Mouse (Mus musculus): Measurements from ENCODE around the gene Arl5c.
A peak's percentile ranks its signal among the peaks of the same experiment; 100 is the strongest.
"Not testable (repeated sequence)": the region's sequence is repeated elsewhere in the genome, so short reads cannot be mapped to it uniquely, and the experiment has no call there.

The Arl5c gene

DNA sequence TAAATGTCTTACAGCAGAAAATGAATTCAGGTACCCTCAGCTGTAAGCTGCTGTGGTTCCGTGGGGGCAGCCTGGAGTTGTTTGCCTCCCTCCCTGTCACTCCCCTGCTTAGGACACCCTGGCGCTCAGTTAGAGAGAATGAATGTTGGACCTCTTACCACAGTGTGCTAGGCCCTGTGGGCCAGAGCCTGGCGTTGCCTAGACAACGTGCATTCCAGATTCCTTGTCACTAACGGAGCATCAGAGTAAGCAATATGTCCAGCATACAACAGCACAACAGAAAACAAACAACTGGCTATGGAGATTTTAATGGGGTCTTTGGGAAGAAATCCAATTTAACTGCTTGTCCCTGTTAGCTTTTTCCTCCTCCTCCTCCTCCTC lies 36.7 kb downstream of the Arl5c start:
- no peak for DNase-seq (ENCODE audit: extremely low spot score)

DNA sequence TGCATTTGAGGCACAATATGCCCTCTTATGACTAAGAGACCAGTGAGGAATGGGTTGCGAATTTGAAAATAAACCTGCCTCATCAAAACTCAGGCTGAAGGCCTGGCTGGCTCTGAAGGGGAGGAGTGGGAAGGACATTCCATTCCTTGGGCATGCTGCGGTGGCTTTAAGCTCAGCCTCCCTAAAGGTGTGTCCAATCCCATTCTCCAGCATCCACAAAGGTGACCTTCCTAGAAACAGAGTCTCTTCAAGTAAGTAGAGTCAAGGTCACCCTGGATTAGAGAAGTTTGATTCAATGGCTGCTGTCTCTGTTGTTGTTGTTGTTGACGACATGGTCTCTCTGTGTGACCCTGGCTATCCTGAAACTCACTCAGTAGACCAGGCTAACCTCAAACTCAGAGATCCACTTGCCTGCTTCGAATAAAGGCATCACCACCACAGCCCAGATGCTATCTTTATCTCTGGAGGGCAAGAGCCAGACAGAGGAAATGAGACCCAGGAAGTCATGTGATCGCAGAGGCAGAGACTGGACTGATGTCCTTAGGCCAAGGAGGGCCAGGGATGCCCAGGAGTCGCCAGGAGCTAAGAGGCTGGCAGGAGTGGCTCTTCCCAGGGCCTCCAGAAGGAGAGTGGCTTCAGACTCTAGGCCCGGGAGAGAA lies 37.2 kb downstream of the Arl5c start:
- no peak for DNase-seq (ENCODE audit: extremely low spot score)

DNA sequence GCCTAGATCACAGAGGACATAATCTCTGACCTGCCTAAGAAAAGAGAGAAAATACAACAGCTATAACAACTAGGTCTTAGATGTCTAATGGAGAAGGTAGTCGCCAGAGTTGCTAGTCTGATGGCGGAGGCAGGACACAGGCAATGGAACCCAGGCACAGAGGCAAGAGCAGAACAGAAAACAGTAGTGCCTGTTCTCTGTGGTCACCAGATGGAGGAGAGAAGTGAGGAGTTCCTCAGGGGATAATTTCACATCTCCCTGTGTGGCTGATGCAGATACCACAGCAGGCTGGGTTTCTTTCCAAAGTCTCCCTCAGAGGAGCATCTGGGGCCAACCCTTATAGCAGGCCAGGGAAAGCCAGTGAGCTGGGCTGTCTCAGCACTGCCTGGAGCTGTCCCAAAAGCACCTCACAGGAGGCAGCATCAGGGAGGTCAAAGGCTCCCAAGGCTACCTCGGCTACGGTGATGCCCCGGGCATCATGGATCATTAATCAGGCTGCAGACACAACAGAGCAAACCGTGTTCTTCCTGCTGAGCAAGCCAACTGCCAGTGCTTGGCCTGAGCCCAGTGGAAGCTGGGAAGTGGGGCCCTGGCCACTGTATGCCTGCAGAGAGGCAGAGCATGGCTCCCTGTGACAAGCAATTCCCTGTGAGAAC lies 38.9 kb downstream of the Arl5c start:
- no peak for DNase-seq (ENCODE audit: extremely low spot score)

DNA sequence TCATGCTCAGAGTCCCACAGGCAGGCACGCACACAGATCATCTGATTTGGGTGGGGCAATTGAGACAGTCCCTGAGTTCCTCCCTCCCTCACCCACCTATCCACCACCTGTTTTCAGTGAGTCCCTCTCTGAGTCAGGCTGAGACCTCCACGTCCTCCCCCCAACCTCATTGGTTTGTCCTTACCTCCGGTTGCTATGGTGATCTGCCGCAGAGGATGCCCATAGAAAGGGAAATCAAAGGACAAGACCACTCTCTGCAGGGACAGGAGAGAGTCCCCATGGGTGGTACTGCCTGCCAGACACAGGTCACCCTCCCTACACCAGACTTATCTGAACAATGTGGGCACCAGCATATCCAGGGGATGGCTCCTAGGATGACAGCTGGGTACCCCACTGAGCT lies 40.1 kb downstream of the Arl5c start:
- DNase-seq (ENCODE audit: extremely low spot score): no peak

DNA sequence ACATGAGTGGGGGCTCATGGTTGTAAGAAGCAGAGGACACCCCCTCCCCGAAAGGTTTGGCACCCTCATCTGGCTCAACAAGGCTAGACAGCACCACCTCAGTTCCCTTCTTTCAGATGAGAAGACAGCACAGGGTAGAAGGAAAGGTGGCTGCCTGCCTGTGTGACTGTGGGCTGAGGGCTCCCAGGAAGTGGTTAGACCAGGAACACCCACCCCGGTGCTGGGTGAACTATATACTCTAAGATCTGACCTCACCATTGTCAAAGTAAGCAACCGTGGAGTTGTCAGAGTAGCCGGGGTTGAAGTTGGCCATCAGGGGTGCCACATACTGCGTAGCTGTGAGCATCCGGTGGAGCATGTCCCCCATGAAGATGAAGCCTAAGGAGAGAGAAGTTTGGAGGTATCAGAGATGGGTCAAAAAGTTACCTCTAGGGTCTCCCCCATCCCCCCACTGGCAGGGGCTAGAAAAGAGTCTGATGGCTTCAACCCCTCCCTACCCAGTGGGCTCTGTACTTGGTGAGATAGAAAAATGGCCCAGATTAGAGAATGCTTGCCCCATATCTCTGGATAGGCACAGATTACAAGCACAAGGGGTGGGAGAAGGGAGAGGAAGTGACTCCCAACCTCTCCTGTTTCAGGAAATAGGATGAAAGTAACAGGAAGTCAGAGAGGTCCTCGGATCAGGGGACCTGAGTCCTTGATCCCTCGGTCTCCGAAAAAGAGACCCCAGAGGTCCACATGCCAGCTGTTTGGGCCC lies 40.7 kb downstream of the Arl5c start:
- no peak for DNase-seq (ENCODE audit: extremely low spot score)

DNA sequence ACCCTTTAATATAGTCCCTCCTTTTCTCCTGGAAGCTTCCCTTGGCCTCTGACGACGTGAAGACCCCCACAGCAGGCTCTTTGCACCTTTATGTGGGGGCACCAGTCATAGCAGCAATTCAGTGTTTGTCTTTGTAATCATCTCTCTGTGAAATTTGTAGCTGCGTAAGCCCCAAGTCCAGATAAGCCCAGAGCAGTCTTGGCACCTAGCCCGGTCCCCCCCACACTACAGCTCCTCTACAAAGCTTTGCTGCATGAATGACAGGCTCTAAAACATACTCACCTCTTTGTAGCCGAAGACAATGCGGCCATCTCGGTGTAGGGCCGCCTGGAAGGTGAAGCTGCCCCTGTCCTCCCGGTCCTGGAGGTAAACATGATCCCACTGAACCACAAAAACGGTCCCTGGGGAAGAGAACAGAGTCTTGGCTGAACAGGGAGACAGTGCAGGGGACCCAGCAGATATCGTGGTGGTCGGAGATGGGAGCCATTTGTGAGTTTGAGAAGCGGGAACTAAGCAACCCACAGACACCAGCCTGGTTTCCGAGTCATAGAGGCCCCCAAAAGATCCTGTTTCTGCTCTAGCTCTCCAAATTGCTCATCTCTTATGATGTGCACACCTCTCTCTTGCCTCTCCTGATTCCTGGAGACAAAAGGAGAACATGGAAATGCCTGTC lies 41.4 kb downstream of the Arl5c start:
- DNase-seq (ENCODE audit: extremely low spot score): no peak

DNA sequence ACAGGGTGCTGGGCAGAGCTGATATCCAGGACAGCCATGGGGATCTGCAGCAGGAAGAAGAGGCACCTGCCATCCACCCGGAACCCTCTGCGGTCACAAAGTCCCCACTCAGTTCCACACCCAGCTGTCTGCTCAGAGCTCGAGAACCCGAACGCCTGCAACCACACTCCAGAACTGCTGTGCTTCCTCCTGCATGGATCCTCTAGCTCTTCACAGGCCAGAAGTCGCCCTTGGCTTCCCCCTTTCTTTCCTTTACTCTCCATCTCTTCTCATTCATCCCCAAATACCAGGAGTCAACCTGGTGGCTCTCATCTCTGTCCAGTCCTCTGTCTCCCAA lies 42.1 kb downstream of the Arl5c start:
- DNase-seq (ENCODE audit: extremely low spot score): no peak

DNA sequence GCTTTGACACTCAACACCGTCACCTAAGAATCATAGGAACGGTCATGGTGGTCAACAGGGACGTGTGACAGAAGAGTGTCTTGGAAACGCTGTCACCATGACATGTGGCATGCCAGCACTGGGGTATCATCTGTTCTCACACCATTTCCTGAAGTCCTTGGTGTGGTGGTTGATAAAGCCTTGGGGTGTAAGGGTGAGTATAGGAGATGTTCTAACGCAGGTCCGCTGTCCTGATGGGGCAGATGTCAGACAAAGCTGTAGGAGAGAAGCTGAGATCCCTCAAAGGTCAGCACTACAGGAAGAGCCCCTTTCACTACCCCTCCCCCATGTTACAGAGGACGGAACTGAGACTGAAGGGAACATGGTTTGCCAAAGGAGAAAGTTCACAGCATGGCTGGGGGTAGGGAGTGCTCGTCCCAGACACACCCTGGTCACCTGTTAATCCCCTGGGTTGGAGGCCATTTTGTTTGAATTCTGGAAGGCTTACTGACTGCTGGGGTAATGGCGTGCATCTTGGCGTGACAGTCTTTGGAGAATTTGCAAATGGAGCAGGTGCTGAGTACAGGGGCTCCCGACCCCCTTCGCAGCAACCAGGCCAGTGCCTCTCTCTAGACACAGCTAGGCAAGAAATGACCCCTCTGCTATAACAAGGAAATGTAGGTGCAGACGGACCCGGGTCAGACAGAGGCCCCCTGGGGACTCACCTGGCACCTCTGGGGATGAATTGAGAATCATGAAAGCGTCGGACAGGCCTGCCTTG lies 42.6 kb downstream of the Arl5c start:
- DNase-seq (ENCODE audit: extremely low spot score): no peak

DNA sequence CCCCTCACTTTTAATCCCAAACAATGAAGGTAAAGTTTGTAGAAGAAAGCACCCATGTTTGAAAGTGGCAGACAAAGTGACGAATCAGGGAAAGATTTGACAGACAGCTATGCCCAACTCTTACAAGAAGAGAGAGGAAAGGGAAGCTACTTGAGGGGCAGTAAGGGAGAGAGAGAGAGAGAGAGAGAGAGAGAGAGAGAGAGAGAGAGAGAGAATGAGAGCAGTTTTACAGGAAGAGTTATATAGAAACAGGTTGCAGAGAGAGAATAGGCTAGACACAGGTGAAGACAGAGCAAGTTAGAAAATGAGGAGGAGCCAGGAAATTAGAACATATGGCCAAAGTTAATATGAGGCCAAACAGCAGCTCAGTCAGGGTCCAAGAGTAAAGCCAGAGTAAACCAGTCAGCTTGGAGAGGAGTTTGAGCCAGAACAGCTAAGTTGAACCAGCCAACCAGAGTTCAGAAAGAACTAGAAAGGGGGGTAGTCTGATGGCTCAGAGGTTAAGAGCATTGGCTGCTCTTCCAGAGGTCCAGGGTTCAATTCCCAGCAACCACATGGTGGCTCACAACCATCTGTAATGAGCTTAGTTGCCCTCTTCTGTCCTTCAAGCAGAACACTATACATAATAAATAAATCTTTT lies 43.5 kb downstream of the Arl5c start:
- DNase-seq (ENCODE audit: extremely low spot score): no peak

DNA sequence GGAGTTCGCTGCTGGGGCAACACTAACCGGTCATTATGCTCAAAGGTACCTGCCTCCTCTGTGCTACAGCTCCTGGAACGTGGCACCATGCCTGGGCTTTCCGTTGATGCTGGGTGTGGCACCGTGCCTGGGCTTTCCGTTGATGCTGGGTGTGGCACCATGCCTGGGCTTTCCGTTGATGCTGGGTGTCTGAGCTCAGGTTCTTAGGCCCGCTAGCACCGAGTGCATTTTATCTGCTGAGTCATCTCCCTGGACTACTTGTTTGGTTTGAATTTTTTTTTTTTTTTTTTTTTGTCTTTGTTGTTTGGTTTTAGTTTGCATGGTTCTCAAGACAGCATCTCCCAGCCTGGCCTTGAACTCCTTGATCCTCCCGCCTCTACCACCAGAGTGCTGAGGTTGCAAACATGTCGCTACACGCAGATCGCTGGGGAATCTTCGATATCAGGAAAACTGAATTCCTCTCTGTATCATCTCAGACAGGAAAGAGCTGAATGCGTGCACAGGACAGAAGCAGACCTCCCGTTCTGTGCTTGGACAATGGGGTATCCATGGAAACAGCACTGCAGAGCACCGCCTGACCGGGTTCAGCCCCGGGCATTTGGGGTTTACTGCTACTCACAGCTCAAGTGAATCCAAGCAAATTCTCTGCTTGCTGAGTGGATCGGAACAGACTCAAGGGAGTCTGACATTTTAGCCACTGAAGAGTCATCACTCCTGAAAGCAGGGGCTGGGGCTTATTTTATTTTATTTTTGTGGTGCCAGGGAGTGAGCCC lies 46.1 kb downstream of the Arl5c start:
- peak; percentile 65 for DNase-seq (ENCODE audit: extremely low spot score)

DNA sequence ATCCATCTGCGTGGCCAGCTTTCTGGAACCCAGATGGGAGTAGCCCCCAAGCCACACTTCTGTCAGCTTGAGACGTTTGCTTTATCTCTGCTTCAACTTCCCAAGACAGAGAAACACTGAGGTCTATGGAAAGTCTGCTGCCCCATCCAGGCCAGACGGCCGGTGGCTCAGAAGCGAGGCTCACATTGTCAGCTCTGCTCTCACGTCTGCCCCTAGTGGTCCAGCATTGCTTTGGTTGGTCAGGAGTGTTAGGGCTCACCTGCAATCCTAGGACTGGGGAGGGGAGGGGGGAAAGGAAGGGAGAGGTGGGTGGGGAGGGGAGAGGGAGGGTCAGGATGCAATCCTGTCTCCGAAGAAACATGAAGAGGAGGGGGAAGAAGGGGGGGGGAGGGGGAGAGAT lies 48.6 kb downstream of the Arl5c start:
- DNase-seq (ENCODE audit: extremely low spot score): peak; percentile 52

DNA sequence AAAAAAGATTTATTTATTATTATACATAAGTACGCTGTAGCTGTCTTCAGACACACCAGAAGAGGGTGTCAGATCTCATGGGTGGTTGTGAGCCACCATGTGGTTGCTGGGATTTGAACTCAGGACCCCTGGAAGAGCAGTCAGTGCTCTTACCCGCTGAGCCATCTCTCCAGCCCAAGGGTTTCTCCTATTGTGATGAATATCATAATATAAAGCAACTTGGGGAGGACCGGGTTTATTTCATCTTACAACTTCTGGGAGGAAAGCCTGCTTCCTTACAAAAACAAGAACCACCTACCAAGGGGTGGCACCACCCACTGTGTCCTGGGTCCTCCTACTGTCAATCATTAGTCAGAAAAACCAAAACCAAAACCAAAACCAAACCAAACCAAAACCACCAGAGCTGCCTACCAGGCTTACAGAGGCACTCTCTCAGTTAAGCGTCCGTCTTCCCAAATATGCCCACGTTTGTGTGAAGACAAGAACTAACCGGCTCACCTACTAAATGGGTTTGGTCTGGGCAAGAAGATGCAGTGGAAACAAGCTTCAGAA lies 50.2 kb downstream of the Arl5c start:
- not testable (repeated sequence) for DNase-seq (ENCODE audit: extremely low spot score)

DNA sequence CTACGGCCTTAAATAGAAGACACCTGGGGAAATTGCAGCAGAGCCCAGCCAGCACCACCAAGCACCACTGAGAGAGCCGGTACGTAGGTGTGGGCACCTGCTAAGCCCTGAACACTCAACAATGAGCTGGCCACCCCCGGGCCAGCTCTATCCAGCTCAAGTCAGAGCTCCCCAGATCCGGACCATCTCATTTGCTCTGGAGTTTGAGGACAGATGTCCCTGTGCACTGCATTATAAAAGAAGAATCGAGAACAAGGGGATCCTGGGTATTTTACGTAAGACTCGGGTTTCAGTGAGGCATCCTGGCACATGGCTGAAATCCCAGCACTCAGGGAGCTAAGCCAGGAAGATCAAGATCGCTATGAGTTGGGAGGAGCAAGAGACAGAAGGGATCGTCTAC lies 51.0 kb downstream of the Arl5c start:
- no peak for DNase-seq (ENCODE audit: extremely low spot score)

DNA sequence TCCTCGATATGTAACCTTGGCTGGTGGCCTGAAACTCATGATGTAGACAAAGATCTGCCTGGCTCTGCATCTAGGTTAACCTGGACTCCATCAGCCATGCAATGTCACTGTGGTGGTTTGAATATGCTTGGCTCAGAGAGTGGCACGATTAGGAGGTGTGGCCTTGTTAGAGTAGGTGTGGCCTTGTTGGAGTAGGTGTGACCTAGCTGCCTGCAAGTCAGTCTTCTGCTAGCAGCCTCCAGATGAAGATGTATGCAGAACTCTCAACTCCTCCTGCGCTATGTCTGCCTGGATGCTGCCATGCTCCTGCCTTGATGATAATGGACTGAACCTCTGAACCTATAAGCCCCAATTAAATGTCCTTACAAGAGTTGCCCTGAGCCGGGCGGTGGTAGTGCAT lies 52.7 kb downstream of the Arl5c start:
- no peak for DNase-seq (ENCODE audit: extremely low spot score)

DNA sequence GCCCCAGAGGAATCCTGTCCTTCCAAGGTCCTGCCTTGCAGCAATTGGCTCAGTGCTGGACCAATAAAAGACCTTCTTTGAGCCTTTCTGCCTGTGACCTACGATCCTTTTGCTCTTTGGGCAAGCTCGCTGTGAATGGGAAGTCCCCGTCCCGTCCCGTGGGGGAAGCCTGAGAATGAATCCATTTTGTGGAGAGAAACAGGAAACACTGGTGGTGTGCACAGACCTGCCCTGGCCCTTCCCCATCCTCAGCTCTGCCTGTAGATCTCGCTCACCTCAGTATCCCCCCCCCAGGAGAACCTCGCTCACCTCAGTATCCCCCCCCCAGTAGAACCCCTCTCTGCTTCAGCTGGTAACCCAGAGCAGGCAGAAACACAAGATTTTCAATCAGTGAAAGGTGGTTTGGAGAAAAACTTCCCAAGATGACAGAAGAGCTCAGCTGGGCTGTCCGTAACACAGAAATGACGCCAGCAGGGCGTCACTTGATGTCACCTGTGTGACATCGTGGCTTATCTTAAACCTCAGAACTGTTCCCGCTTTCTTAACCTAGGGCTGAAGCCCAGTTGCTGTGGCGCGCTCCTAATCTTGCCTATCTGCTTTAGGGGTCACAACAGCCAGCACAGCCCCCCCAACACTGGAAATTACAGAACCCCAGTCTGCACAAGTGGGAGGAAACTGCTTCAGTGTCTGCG lies 53.4 kb downstream of the Arl5c start:
- DNase-seq (ENCODE audit: extremely low spot score): no peak
